Mouse (Mus musculus) brain, embryonic 18.5 days (tissue): Measurements from ENCODE around the gene Dthd1.

ENCODE experiments used
- DNase-seq: peaks from one replicate; pipeline ENCODE4 v3.0.0-alpha.2; 2012; ENCODE audit warnings: low read depth, low spot score

The Dthd1 gene

GRCm38 (mm10) chr5:62813402-62814071 is at the start of gene Dthd1:
Gene Dthd1, plus strand, starts transcription at chr5:62813823.
- DNase-seq, result peak; percentile 28

GRCm38 (mm10) chr5:62764161-62764560 is 49.5 kb upstream of the Dthd1 start:
- no peak for DNase-seq

- DNase-seq, result no peak
These were observed 48.2 kb upstream of the Dthd1 start for GRCm38 (mm10) chr5:62765459-62765783.

GRCm38 (mm10) chr5:62765784-62766701 is 47.6 kb upstream of the Dthd1 start, which contains the start of gene Arap2:
Gene Arap2, minus strand, starts transcription at chr5:62766159.
- no peak for DNase-seq

GRCm38 (mm10) chr5:62771775-62772599 is 41.6 kb upstream of the Dthd1 start:
- no peak for DNase-seq

GRCm38 (mm10) chr5:62777804-62778203 is 35.8 kb upstream of the Dthd1 start:
- DNase-seq, result no peak

- DNase-seq, result no peak
These were observed 34.9 kb upstream of the Dthd1 start for GRCm38 (mm10) chr5:62778682-62779081.

GRCm38 (mm10) chr5:62786809-62787208 is 26.8 kb upstream of the Dthd1 start:
- no peak for DNase-seq

GRCm38 (mm10) chr5:62790921-62791564 is 22.6 kb upstream of the Dthd1 start:
- DNase-seq, result no peak

GRCm38 (mm10) chr5:62792776-62793175 is 20.8 kb upstream of the Dthd1 start:
- no peak for DNase-seq

- DNase-seq, result no peak
These were observed 420 bp downstream of the Dthd1 start for GRCm38 (mm10) chr5:62814072-62814414.

GRCm38 (mm10) chr5:62815741-62816140 is 2.1 kb downstream of the Dthd1 start:
- no peak for DNase-seq

GRCm38 (mm10) chr5:62819567-62819966 is 5.9 kb downstream of the Dthd1 start:
- no peak for DNase-seq

- no peak for DNase-seq
These were observed 7.0 kb downstream of the Dthd1 start for GRCm38 (mm10) chr5:62820363-62821271.

- DNase-seq, result no peak
These were observed 29.5 kb downstream of the Dthd1 start for GRCm38 (mm10) chr5:62842955-62843730.

GRCm38 (mm10) chr5:62846571-62847131 is 33.0 kb downstream of the Dthd1 start:
- DNase-seq, result no peak

- DNase-seq, result no peak
These were observed 37.7 kb downstream of the Dthd1 start for GRCm38 (mm10) chr5:62851337-62851736.

- DNase-seq, result no peak
These were observed 40.8 kb downstream of the Dthd1 start for GRCm38 (mm10) chr5:62854361-62854844.

- DNase-seq, result no peak
These were observed 43.9 kb downstream of the Dthd1 start for GRCm38 (mm10) chr5:62857502-62857901.
